Mouse (Mus musculus): ENCODE data around the gene 3110082J24Rik. TPM values are rescaled to one million over a fixed set of nuclear protein-coding genes. Genes with fewer than 3 reads are reported as not detected.

The 3110082J24Rik gene
- polyA plus RNA-seq, 1 experiment, result not detected

- H3K4me1 ChIP-seq (ENCODE audit: control insufficient read depth, insufficient read depth, insufficient read length), result peaks cover 8% of the 10 kb centered on the region
- 73% methylated on average over 3 of the region's 3 CpGs for WGBS
- H3K27ac ChIP-seq (ENCODE audit: insufficient read depth, low read length), result no peak overlapping the region
- TF ChIP-seq CTCF (IDR thresholded peaks at IDR 0.05; ENCODE audit: extremely low read depth, insufficient read depth, insufficient read length, insufficient replicate concordance), result no peak
- TF ChIP-seq POLR2A (IDR thresholded peaks at IDR 0.05; ENCODE audit: low read depth, low read length), result no peak
- H3K36me3 ChIP-seq (ENCODE audit: control insufficient read depth, insufficient read depth, low read length), result no peaks in the 10 kb centered on the region
- no peak overlapping the region for H3K4me3 ChIP-seq (ENCODE audit: extremely low read depth, insufficient read depth, insufficient read length)
- peaks cover 8% of the 10 kb centered on the region for H3K27me3 ChIP-seq (ENCODE audit: control insufficient read depth, insufficient read depth, low read length)
- no peak for DNase-seq (ENCODE audit: low read depth in 1 of 2, low spot score in 2 of 2)
Measured at GRCm38 (mm10) chr5:30111771-30112170, 5.9 kb upstream of the 3110082J24Rik start.

DNA sequence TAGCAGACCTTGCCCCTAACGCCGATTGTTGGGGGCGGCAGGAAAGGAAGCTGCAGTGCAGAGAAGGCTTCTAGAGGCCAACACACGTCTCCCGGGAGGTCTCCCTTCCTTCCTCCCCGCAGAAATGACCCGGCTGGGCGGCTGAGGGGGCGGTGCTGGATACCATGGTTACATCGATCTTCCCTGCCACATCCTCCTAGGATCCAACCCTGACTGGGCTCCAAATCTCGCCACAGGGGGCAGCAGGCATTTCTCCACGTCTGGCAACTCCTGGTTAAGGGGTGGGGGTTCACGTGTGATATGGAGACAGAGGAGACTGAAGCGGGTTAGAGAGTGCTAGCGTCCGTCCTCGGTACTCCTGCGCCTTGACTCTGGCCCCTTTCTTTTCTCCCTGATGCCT, 5.2 kb upstream of the 3110082J24Rik start:
- Histone ChIP-seq H3K4me1 (ENCODE audit: control insufficient read depth, insufficient read depth, insufficient read length) (peaks cover 8% of the 10 kb centered on the region), H3K36me3 (ENCODE audit: control insufficient read depth, insufficient read depth, low read length) (no peaks in the 10 kb centered on the region), H3K27me3 (ENCODE audit: control insufficient read depth, insufficient read depth, low read length) (peaks cover 8% of the 10 kb centered on the region), H3K4me3 (ENCODE audit: extremely low read depth, insufficient read depth, insufficient read length) (no peak overlapping the region), H3K27ac (ENCODE audit: insufficient read depth, low read length) (no peak overlapping the region)
- TF ChIP-seq CTCF (IDR thresholded peaks at IDR 0.05; ENCODE audit: extremely low read depth, insufficient read depth, insufficient read length, insufficient replicate concordance) (no peak), POLR2A (IDR thresholded peaks at IDR 0.05; ENCODE audit: low read depth, low read length) (no peak)
- no peak for DNase-seq (ENCODE audit: low read depth in 1 of 2, low spot score in 2 of 2)
- WGBS, result 4% methylated on average over 18 of the region's 18 CpGs

GRCm38 (mm10) chr5:30110371-30111060, 4.6 kb upstream of the 3110082J24Rik start:
- TF ChIP-seq CTCF (IDR thresholded peaks at IDR 0.05; ENCODE audit: extremely low read depth, insufficient read depth, insufficient read length, insufficient replicate concordance), result no peak
- no peak for TF ChIP-seq POLR2A (IDR thresholded peaks at IDR 0.05; ENCODE audit: low read depth, low read length)
- DNase-seq (ENCODE audit: low read depth in 1 of 2, low spot score in 2 of 2), result no peak
- Histone ChIP-seq H3K36me3 (ENCODE audit: control insufficient read depth, insufficient read depth, low read length) (no peaks in the 10 kb centered on the region), H3K27ac (ENCODE audit: insufficient read depth, low read length) (no peak overlapping the region), H3K4me3 (ENCODE audit: extremely low read depth, insufficient read depth, insufficient read length) (no peak overlapping the region), H3K27me3 (ENCODE audit: control insufficient read depth, insufficient read depth, low read length) (peaks cover 12% of the 10 kb centered on the region), H3K4me1 (ENCODE audit: control insufficient read depth, insufficient read depth, insufficient read length) (peaks cover 8% of the 10 kb centered on the region)
- 44% methylated on average over 22 of the region's 22 CpGs for WGBS

GRCm38 (mm10) chr5:30109899-30110298, 4.0 kb upstream of the 3110082J24Rik start:
- Histone ChIP-seq H3K27me3 (ENCODE audit: control insufficient read depth, insufficient read depth, low read length) (peaks cover 17% of the 10 kb centered on the region), H3K4me1 (ENCODE audit: control insufficient read depth, insufficient read depth, insufficient read length) (peaks cover 11% of the 10 kb centered on the region), H3K27ac (ENCODE audit: insufficient read depth, low read length) (no peak overlapping the region), H3K4me3 (ENCODE audit: extremely low read depth, insufficient read depth, insufficient read length) (no peak overlapping the region), H3K36me3 (ENCODE audit: control insufficient read depth, insufficient read depth, low read length) (no peaks in the 10 kb centered on the region)
- no peak for DNase-seq (ENCODE audit: low read depth in 1 of 2, low spot score in 2 of 2)
- 91% methylated on average over 2 of the region's 2 CpGs for WGBS
- TF ChIP-seq POLR2A (IDR thresholded peaks at IDR 0.05; ENCODE audit: low read depth, low read length) (no peak), CTCF (IDR thresholded peaks at IDR 0.05; ENCODE audit: extremely low read depth, insufficient read depth, insufficient read length, insufficient replicate concordance) (no peak)

GRCm38 (mm10) chr5:30108233-30108632, 2.3 kb upstream of the 3110082J24Rik start:
- Histone ChIP-seq H3K27ac (ENCODE audit: insufficient read depth, low read length) (no peak overlapping the region), H3K4me1 (ENCODE audit: control insufficient read depth, insufficient read depth, insufficient read length) (peaks cover 4% of the 10 kb centered on the region; the same call in 1 of the 2 replicates), H3K4me3 (ENCODE audit: extremely low read depth, insufficient read depth, insufficient read length) (no peak overlapping the region), H3K36me3 (ENCODE audit: control insufficient read depth, insufficient read depth, low read length) (no peaks in the 10 kb centered on the region), H3K27me3 (ENCODE audit: control insufficient read depth, insufficient read depth, low read length) (peaks cover 16% of the 10 kb centered on the region)
- 80% methylated on average over 6 of the region's 6 CpGs for WGBS
- no peak for DNase-seq (ENCODE audit: low read depth in 1 of 2, low spot score in 2 of 2)
- no peak for TF ChIP-seq CTCF (IDR thresholded peaks at IDR 0.05; ENCODE audit: extremely low read depth, insufficient read depth, insufficient read length, insufficient replicate concordance)
- TF ChIP-seq POLR2A (IDR thresholded peaks at IDR 0.05; ENCODE audit: low read depth, low read length), result no peak

GRCm38 (mm10) chr5:30107611-30108041, 1.7 kb upstream of the 3110082J24Rik start:
- TF ChIP-seq POLR2A (IDR thresholded peaks at IDR 0.05; ENCODE audit: low read depth, low read length) (no peak), CTCF (IDR thresholded peaks at IDR 0.05; ENCODE audit: extremely low read depth, insufficient read depth, insufficient read length, insufficient replicate concordance) (no peak)
- Histone ChIP-seq H3K27ac (ENCODE audit: insufficient read depth, low read length) (no peak overlapping the region), H3K36me3 (ENCODE audit: control insufficient read depth, insufficient read depth, low read length) (no peaks in the 10 kb centered on the region), H3K4me1 (ENCODE audit: control insufficient read depth, insufficient read depth, insufficient read length) (peaks cover 4% of the 10 kb centered on the region; the same call in 1 of the 2 replicates), H3K27me3 (ENCODE audit: control insufficient read depth, insufficient read depth, low read length) (peaks cover 17% of the 10 kb centered on the region), H3K4me3 (ENCODE audit: extremely low read depth, insufficient read depth, insufficient read length) (no peak overlapping the region)
- 27% methylated on average over 5 of the region's 5 CpGs for WGBS
- DNase-seq (ENCODE audit: low read depth in 1 of 2, low spot score in 2 of 2), result no peak

- Histone ChIP-seq H3K36me3 (ENCODE audit: control insufficient read depth, insufficient read depth, low read length) (no peaks in the 10 kb centered on the region), H3K27me3 (ENCODE audit: control insufficient read depth, insufficient read depth, low read length) (peaks cover 17% of the 10 kb centered on the region), H3K27ac (ENCODE audit: insufficient read depth, low read length) (no peak overlapping the region), H3K4me1 (ENCODE audit: control insufficient read depth, insufficient read depth, insufficient read length) (peaks cover 4% of the 10 kb centered on the region; the same call in 1 of the 2 replicates), H3K4me3 (ENCODE audit: extremely low read depth, insufficient read depth, insufficient read length) (no peak overlapping the region)
- no peak for DNase-seq (ENCODE audit: low read depth in 1 of 2, low spot score in 2 of 2)
- WGBS, result 33% methylated on average over 7 of the region's 7 CpGs
- TF ChIP-seq POLR2A (IDR thresholded peaks at IDR 0.05; ENCODE audit: low read depth, low read length) (no peak), CTCF (IDR thresholded peaks at IDR 0.05; ENCODE audit: extremely low read depth, insufficient read depth, insufficient read length, insufficient replicate concordance) (no peak)
Measured at GRCm38 (mm10) chr5:30107186-30107585, 1.3 kb upstream of the 3110082J24Rik start.

All from spleen, adult 2 months (tissue).